Mouse (Mus musculus) stomach, postnatal 0 days (tissue): Measurements from ENCODE around the gene Ctnnd2. TPM values are rescaled to one million over a fixed set of nuclear protein-coding genes. Genes with fewer than 3 reads are reported as not detected.

ENCODE experiments used
- ATAC-seq: fragments of 200-750 bp; cut with Nextera tagmentation; 2 replicates; pipeline ENCODE4 v1.8.0; 2017; ENCODE audit not compliant: low FRiP score, low TSS enrichment
- DNase-seq: peaks from one replicate; pipeline ENCODE4 v3.0.0-alpha.2; 2016; ENCODE audit warnings: low spot score
- H3K27ac ChIP-seq: fragments of 300-500 bp; sonication (generic); replicated peaks from 2 replicates; pipeline ENCODE4 v1.5.1; 2014; ENCODE audit warnings: mild to moderate bottlenecking, control low read depth
- H3K27me3 ChIP-seq: fragments of 300-500 bp; sonication (generic); 2 replicates; pipeline ENCODE4 v1.6.1; 2014; ENCODE audit warnings: low read length; ENCODE audit not compliant: control insufficient read depth, insufficient read depth
- H3K36me3 ChIP-seq: fragments of 300-500 bp; sonication (generic); 2 replicates; pipeline ENCODE4 v1.6.1; 2014; ENCODE audit warnings: low read length, mixed read lengths; ENCODE audit not compliant: control insufficient read depth, insufficient read depth
- H3K4me1 ChIP-seq: fragments of 300-500 bp; sonication (generic); replicated peaks from 2 replicates; pipeline ENCODE4 v1.6.1; 2014; ENCODE audit warnings: antibody characterized with exemption; ENCODE audit not compliant: control insufficient read depth, insufficient read depth
- H3K4me2 ChIP-seq: fragments of 300-500 bp; sonication (generic); replicated peaks from 2 replicates; pipeline ENCODE4 v1.6.1; 2014; ENCODE audit warnings: low read depth, mild to moderate bottlenecking, control low read depth, moderate library complexity
- H3K4me3 ChIP-seq: fragments of 300-500 bp; sonication (generic); 2 replicates; pipeline ENCODE4 v1.5.1; 2014; ENCODE audit warnings: low read depth, low read length, control low read depth
- H3K9ac ChIP-seq: fragments of 300-500 bp; sonication (generic); 2 replicates; pipeline ENCODE4 v1.6.1; 2014; ENCODE audit warnings: mild to moderate bottlenecking, low read length, control low read depth, mixed read lengths
- H3K9me3 ChIP-seq: fragments of 300-500 bp; sonication (generic); 2 replicates; pipeline ENCODE4 v1.6.1; 2016; ENCODE audit warnings: low read length; ENCODE audit not compliant: control insufficient read depth
- CTCF ChIP-seq: IDR thresholded peaks from 2 replicates; pipeline ENCODE4 v1.5.1; 2016; ENCODE audit warnings: antibody characterized with exemption, low read depth, mild to moderate bottlenecking, moderate library complexity
- EP300 ChIP-seq: optimal IDR thresholded peaks from 2 replicates; pipeline ENCODE3; 2016; ENCODE audit warnings: antibody characterized with exemption
- WGBS: fragments of 180-500 bp; shearing (Covaris S2); extraction: QIAGEN DNeasy Blood & Tissue Kit; methylation state at CpG from one replicate; pipeline ENCODE4 v1.1.7; 2014; 5-methylcytosine and 5-hydroxymethylcytosine counted together
- polyA plus RNA-seq: library from polyadenylated mRNA; unstranded; fragments of >200 nt; fragmentation: Nextera tagmentation; extraction: Ambion mirVana; gene quantifications from 2 replicates; pipeline ENCODE4 v1.2.1, GENCODE M21; 2015

The Ctnnd2 gene
- polyA plus RNA-seq, 1 experiment from 2014 or later: 0.53 TPM

DNA sequence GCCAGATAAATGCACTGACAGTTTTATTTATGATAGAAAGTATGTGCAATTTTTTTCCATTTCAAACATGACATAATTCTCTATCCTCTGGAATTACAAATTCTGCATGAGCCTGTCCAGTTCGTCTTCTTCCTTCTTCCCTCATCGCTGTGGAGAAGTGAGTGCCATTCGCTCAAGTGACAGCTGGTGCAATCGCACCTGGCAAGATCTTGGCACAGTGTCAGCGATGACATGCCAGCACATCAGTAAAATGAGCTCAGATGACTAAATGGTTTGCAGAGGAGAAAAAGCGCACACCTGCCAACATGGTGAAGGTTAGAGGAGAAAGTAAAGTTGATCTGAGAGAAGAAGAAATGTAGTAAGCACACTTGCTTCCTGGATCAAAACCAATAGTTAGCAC, 885.9 kb downstream of the Ctnnd2 start:
- H3K4me3 ChIP-seq: no peak overlapping the region
- no peak for DNase-seq
- H3K27ac ChIP-seq: no peak overlapping the region
- TF ChIP-seq CTCF (no peak), EP300 (no peak)
- H3K9me3 ChIP-seq: no peaks in the 10 kb centered on the region
- no peaks in the 10 kb centered on the region for H3K4me1 ChIP-seq
- no peak for ATAC-seq
- no peaks in the 10 kb centered on the region for H3K27me3 ChIP-seq
- no peak overlapping the region for H3K4me2 ChIP-seq
- H3K36me3 ChIP-seq: no peaks in the 10 kb centered on the region
- no peak overlapping the region for H3K9ac ChIP-seq
- WGBS: 81% methylated on average over 6 of the region's 6 CpGs

DNA sequence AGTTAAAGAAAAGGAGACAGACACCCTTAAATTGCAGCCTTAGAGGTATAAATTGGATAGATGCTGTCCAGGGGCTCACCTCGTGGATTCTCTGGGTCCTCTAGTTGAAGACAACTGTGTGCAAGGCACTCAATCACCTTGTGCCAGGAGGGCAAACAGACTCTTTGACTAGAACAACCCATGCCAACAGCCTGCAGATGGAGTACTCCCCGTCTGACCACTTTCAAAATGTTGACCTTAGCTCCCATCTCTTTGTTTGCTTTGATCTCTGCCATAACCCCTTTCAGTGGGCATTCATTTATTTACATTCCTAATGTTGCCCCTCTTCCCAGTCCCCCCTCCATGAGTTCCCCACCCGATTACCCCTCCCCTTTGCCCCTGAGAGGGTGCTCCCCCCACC, 891.3 kb downstream of the Ctnnd2 start:
- TF ChIP-seq EP300: no peak
- TF ChIP-seq CTCF: no peak
- H3K4me2 ChIP-seq: no peak overlapping the region
- no peak overlapping the region for H3K9ac ChIP-seq
- no peak overlapping the region for H3K27ac ChIP-seq
- no peaks in the 10 kb centered on the region for H3K36me3 ChIP-seq
- no peaks in the 10 kb centered on the region for H3K9me3 ChIP-seq
- WGBS: 22% methylated on average over 3 of the region's 3 CpGs
- DNase-seq (no peak), ATAC-seq (no peak)
- H3K4me3 ChIP-seq: no peak overlapping the region
- no peaks in the 10 kb centered on the region for H3K4me1 ChIP-seq
- H3K27me3 ChIP-seq: no peaks in the 10 kb centered on the region

- no peak overlapping the region for H3K27ac ChIP-seq
- no peaks in the 10 kb centered on the region for H3K27me3 ChIP-seq
- no peak for DNase-seq
- no peaks in the 10 kb centered on the region for H3K4me1 ChIP-seq
- no peak for ATAC-seq
- H3K9ac ChIP-seq: no peak overlapping the region
- no peak overlapping the region for H3K4me2 ChIP-seq
- H3K36me3 ChIP-seq: no peaks in the 10 kb centered on the region
- H3K4me3 ChIP-seq: no peak overlapping the region
- 44% methylated on average over 2 of the region's 2 CpGs for WGBS
- no peaks in the 10 kb centered on the region for H3K9me3 ChIP-seq
- TF ChIP-seq EP300 (no peak), CTCF (no peak)
Observed at GRCm38 (mm10) chr15:31068127-31068526, 895.7 kb downstream of the Ctnnd2 start.

DNA sequence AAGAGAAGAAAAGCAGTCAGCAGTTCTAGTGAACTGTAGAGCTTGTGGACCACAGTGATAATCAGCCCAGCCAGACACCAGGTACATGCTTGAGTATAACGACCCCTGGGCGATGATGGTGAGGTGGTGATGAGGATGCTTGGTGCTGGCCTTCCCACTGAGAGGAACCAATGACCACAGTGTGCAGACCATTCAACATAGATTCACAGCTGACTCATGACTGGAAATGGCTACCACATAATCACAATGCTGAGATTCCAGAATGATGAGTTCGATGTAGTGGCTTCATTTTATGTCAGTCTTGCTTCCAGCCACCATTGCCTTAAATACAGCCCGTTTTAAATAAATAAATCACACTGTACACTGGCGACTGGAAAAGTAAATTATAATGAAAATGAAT, 897.9 kb downstream of the Ctnnd2 start:
- Histone ChIP-seq H3K4me2 (no peak overlapping the region), H3K9ac (no peak overlapping the region), H3K27ac (no peak overlapping the region), H3K27me3 (no peaks in the 10 kb centered on the region), H3K4me3 (no peak overlapping the region), H3K4me1 (no peaks in the 10 kb centered on the region), H3K36me3 (no peaks in the 10 kb centered on the region), H3K9me3 (no peaks in the 10 kb centered on the region)
- DNase-seq: no peak
- no peak for TF ChIP-seq CTCF
- TF ChIP-seq EP300: no peak
- no peak for ATAC-seq
- WGBS: 78% methylated on average over 5 of the region's 5 CpGs
